Mouse (Mus musculus): ENCODE data around the gene Dhx15. TPM values are rescaled to one million over a fixed set of nuclear protein-coding genes. Genes with fewer than 3 reads are reported as not detected.

Dhx15 gene
- polyA plus RNA-seq, 1 experiment from 2014 or later: 162 TPM

GRCm38 (mm10) chr5:52132092-52132491, 58.2 kb downstream of the Dhx15 start:
- H3K27me3 ChIP-seq (ENCODE audit: control insufficient read depth, insufficient read depth, low read depth, low read length): no peaks in the 10 kb centered on the region
- no peak; the same call in 1 of the 2 replicates for ATAC-seq (ENCODE audit: low read depth)
- H3K9ac ChIP-seq (ENCODE audit: low read length): no peak overlapping the region
- 24% methylated on average over 9 of the region's 9 CpGs for WGBS
- H3K4me3 ChIP-seq (ENCODE audit: low read length): no peak overlapping the region
- no peaks in the 10 kb centered on the region for H3K4me1 ChIP-seq (replicated peaks; ENCODE audit: control insufficient read depth, insufficient read depth, low read length)
- no peaks in the 10 kb centered on the region for H3K9me3 ChIP-seq (ENCODE audit: control insufficient read depth, low read length)
- H3K36me3 ChIP-seq (ENCODE audit: control insufficient read depth, insufficient read depth, low read length): no peaks in the 10 kb centered on the region
- H3K27ac ChIP-seq (ENCODE audit: low read length): no peak overlapping the region
- no peak overlapping the region for H3K4me2 ChIP-seq (ENCODE audit: low read depth, low read length)

- no peak overlapping the region for H3K27ac ChIP-seq (ENCODE audit: low read length)
- WGBS: 82% methylated on average over 13 of the region's 13 CpGs
Measured at GRCm38 (mm10) chr5:52131389-52131788, 58.9 kb downstream of the Dhx15 start.

GRCm38 (mm10) chr5:52130496-52130895, 59.8 kb downstream of the Dhx15 start:
- whole genome bisulfite sequencing: 50% methylated on average over 1 of the region's 1 CpGs
- Histone ChIP-seq H3K4me1 (replicated peaks; ENCODE audit: control insufficient read depth, insufficient read depth, low read length) (no peaks in the 10 kb centered on the region), H3K9me3 (ENCODE audit: control insufficient read depth, low read length) (no peaks in the 10 kb centered on the region), H3K27ac (ENCODE audit: low read length) (no peak overlapping the region), H3K36me3 (ENCODE audit: control insufficient read depth, insufficient read depth, low read length) (no peaks in the 10 kb centered on the region), H3K4me3 (ENCODE audit: low read length) (no peak overlapping the region), H3K9ac (ENCODE audit: low read length) (no peak overlapping the region), H3K4me2 (ENCODE audit: low read depth, low read length) (no peak overlapping the region), H3K27me3 (ENCODE audit: control insufficient read depth, insufficient read depth, low read depth, low read length) (no peaks in the 10 kb centered on the region)
- ATAC-seq (ENCODE audit: low read depth): peak; percentile 76

More at GRCm38 (mm10) chr5:52131389-52131788, 58.9 kb downstream of the Dhx15 start:
- no peak for ATAC-seq (ENCODE audit: low read depth)
- Histone ChIP-seq H3K4me2 (ENCODE audit: low read depth, low read length) (no peak overlapping the region), H3K36me3 (ENCODE audit: control insufficient read depth, insufficient read depth, low read length) (no peaks in the 10 kb centered on the region), H3K4me1 (replicated peaks; ENCODE audit: control insufficient read depth, insufficient read depth, low read length) (no peaks in the 10 kb centered on the region), H3K9me3 (ENCODE audit: control insufficient read depth, low read length) (no peaks in the 10 kb centered on the region), H3K4me3 (ENCODE audit: low read length) (no peak overlapping the region), H3K27me3 (ENCODE audit: control insufficient read depth, insufficient read depth, low read depth, low read length) (no peaks in the 10 kb centered on the region), H3K9ac (ENCODE audit: low read length) (no peak overlapping the region)

GRCm38 (mm10) chr5:52126263-52126662, 64.1 kb downstream of the Dhx15 start:
- H3K9ac ChIP-seq (ENCODE audit: low read length): no peak overlapping the region
- H3K4me2 ChIP-seq (ENCODE audit: low read depth, low read length): no peak overlapping the region
- H3K36me3 ChIP-seq (ENCODE audit: control insufficient read depth, insufficient read depth, low read length): no peaks in the 10 kb centered on the region
- 48% methylated on average over 7 of the region's 7 CpGs for WGBS
- H3K4me1 ChIP-seq (replicated peaks; ENCODE audit: control insufficient read depth, insufficient read depth, low read length): no peaks in the 10 kb centered on the region
- H3K27me3 ChIP-seq (ENCODE audit: control insufficient read depth, insufficient read depth, low read depth, low read length): no peaks in the 10 kb centered on the region
- H3K27ac ChIP-seq (ENCODE audit: low read length): no peak overlapping the region
- ATAC-seq (ENCODE audit: low read depth): no peak
- H3K9me3 ChIP-seq (ENCODE audit: control insufficient read depth, low read length): no peaks in the 10 kb centered on the region
- no peak overlapping the region for H3K4me3 ChIP-seq (ENCODE audit: low read length)

- Histone ChIP-seq H3K4me1 (replicated peaks; ENCODE audit: control insufficient read depth, insufficient read depth, low read length) (no peaks in the 10 kb centered on the region), H3K36me3 (ENCODE audit: control insufficient read depth, insufficient read depth, low read length) (no peaks in the 10 kb centered on the region), H3K9ac (ENCODE audit: low read length) (no peak overlapping the region), H3K9me3 (ENCODE audit: control insufficient read depth, low read length) (no peaks in the 10 kb centered on the region), H3K4me3 (ENCODE audit: low read length) (no peak overlapping the region), H3K27me3 (ENCODE audit: control insufficient read depth, insufficient read depth, low read depth, low read length) (no peaks in the 10 kb centered on the region), H3K27ac (ENCODE audit: low read length) (no peak overlapping the region), H3K4me2 (ENCODE audit: low read depth, low read length) (no peak overlapping the region)
- WGBS: 60% methylated on average over 8 of the region's 8 CpGs
- ATAC-seq (ENCODE audit: low read depth): no peak
Measured at GRCm38 (mm10) chr5:52125854-52126253, 64.5 kb downstream of the Dhx15 start.

GRCm38 (mm10) chr5:52122146-52122545, 68.2 kb downstream of the Dhx15 start:
- no peak overlapping the region for H3K4me2 ChIP-seq (ENCODE audit: low read depth, low read length)
- H3K27ac ChIP-seq (ENCODE audit: low read length): no peak overlapping the region
- no peak overlapping the region for H3K4me3 ChIP-seq (ENCODE audit: low read length)
- no peak for ATAC-seq (ENCODE audit: low read depth)
- no peaks in the 10 kb centered on the region for H3K36me3 ChIP-seq (ENCODE audit: control insufficient read depth, insufficient read depth, low read length)
- H3K9ac ChIP-seq (ENCODE audit: low read length): no peak overlapping the region
- peaks cover under 1% of the 10 kb centered on the region; the same call in 1 of the 2 replicates for H3K27me3 ChIP-seq (ENCODE audit: control insufficient read depth, insufficient read depth, low read depth, low read length)
- H3K9me3 ChIP-seq (ENCODE audit: control insufficient read depth, low read length): no peaks in the 10 kb centered on the region
- 83% methylated on average over 6 of the region's 6 CpGs for WGBS
- H3K4me1 ChIP-seq (replicated peaks; ENCODE audit: control insufficient read depth, insufficient read depth, low read length): no peaks in the 10 kb centered on the region

- Histone ChIP-seq H3K27ac (ENCODE audit: low read length) (no peak overlapping the region), H3K9ac (ENCODE audit: low read length) (no peak overlapping the region), H3K4me2 (ENCODE audit: low read depth, low read length) (no peak overlapping the region), H3K9me3 (ENCODE audit: control insufficient read depth, low read length) (no peaks in the 10 kb centered on the region), H3K27me3 (ENCODE audit: control insufficient read depth, insufficient read depth, low read depth, low read length) (peaks cover 18% of the 10 kb centered on the region), H3K36me3 (ENCODE audit: control insufficient read depth, insufficient read depth, low read length) (no peaks in the 10 kb centered on the region), H3K4me3 (ENCODE audit: low read length) (no peak overlapping the region), H3K4me1 (replicated peaks; ENCODE audit: control insufficient read depth, insufficient read depth, low read length) (peaks cover 12% of the 10 kb centered on the region)
- no peak for ATAC-seq (ENCODE audit: low read depth)
- 62% methylated on average over 2 of the region's 2 CpGs for WGBS
Measured at GRCm38 (mm10) chr5:52119822-52120221, 70.5 kb downstream of the Dhx15 start.

GRCm38 (mm10) chr5:52119192-52119591, 71.1 kb downstream of the Dhx15 start:
- Histone ChIP-seq H3K9me3 (ENCODE audit: control insufficient read depth, low read length) (no peaks in the 10 kb centered on the region), H3K4me3 (ENCODE audit: low read length) (no peak overlapping the region), H3K27me3 (ENCODE audit: control insufficient read depth, insufficient read depth, low read depth, low read length) (peaks cover 24% of the 10 kb centered on the region), H3K9ac (ENCODE audit: low read length) (no peak overlapping the region), H3K4me1 (replicated peaks; ENCODE audit: control insufficient read depth, insufficient read depth, low read length) (peaks cover 18% of the 10 kb centered on the region), H3K27ac (ENCODE audit: low read length) (no peak overlapping the region), H3K36me3 (ENCODE audit: control insufficient read depth, insufficient read depth, low read length) (no peaks in the 10 kb centered on the region), H3K4me2 (ENCODE audit: low read depth, low read length) (no peak overlapping the region)
- WGBS: 52% methylated on average over 2 of the region's 2 CpGs
- no peak for ATAC-seq (ENCODE audit: low read depth)

- 82% methylated on average over 4 of the region's 4 CpGs for WGBS
- H3K9ac ChIP-seq (ENCODE audit: low read length): no peak overlapping the region
- no peak for ATAC-seq (ENCODE audit: low read depth)
Measured at GRCm38 (mm10) chr5:52117829-52118228, 72.5 kb downstream of the Dhx15 start.

GRCm38 (mm10) chr5:52116404-52116803, 73.9 kb downstream of the Dhx15 start:
- peak overlapping the region; percentile 78 for H3K4me3 ChIP-seq (ENCODE audit: low read length)
- H3K9ac ChIP-seq (ENCODE audit: low read length): no peak overlapping the region
- H3K4me2 ChIP-seq (ENCODE audit: low read depth, low read length): peak overlapping the region; percentile 100
- H3K4me1 ChIP-seq (replicated peaks; ENCODE audit: control insufficient read depth, insufficient read depth, low read length): peaks cover 30% of the 10 kb centered on the region
- no peaks in the 10 kb centered on the region for H3K9me3 ChIP-seq (ENCODE audit: control insufficient read depth, low read length)
- 3% methylated on average over 17 of the region's 17 CpGs for WGBS
- H3K27ac ChIP-seq (ENCODE audit: low read length): no peak overlapping the region
- H3K36me3 ChIP-seq (ENCODE audit: control insufficient read depth, insufficient read depth, low read length): no peaks in the 10 kb centered on the region
- no peak for ATAC-seq (ENCODE audit: low read depth)
- peaks cover 46% of the 10 kb centered on the region for H3K27me3 ChIP-seq (ENCODE audit: control insufficient read depth, insufficient read depth, low read depth, low read length)

More at GRCm38 (mm10) chr5:52117829-52118228, 72.5 kb downstream of the Dhx15 start:
- no peak overlapping the region for H3K4me3 ChIP-seq (ENCODE audit: low read length)
- no peak overlapping the region for H3K4me2 ChIP-seq (ENCODE audit: low read depth, low read length)
- H3K9me3 ChIP-seq (ENCODE audit: control insufficient read depth, low read length): no peaks in the 10 kb centered on the region
- peaks cover 36% of the 10 kb centered on the region for H3K27me3 ChIP-seq (ENCODE audit: control insufficient read depth, insufficient read depth, low read depth, low read length)
- no peak overlapping the region for H3K27ac ChIP-seq (ENCODE audit: low read length)
- H3K36me3 ChIP-seq (ENCODE audit: control insufficient read depth, insufficient read depth, low read length): no peaks in the 10 kb centered on the region
- peaks cover 23% of the 10 kb centered on the region for H3K4me1 ChIP-seq (replicated peaks; ENCODE audit: control insufficient read depth, insufficient read depth, low read length)

Measured in lung, embryonic 16.5 days (tissue).